Mouse (Mus musculus) myocyte (in vitro differentiated cells): Measurements from ENCODE around the gene Hmgcl. TPM values are rescaled to one million over a fixed set of nuclear protein-coding genes. Genes with fewer than 3 reads are reported as not detected.

Experiments
- H3K27me3 ChIP-seq: one replicate; pipeline ENCODE4 v1.6.1; 2011; ENCODE audit not compliant: control insufficient read depth, insufficient read depth, insufficient read length
- H3K36me3 ChIP-seq: one replicate; pipeline ENCODE4 v1.6.1; 2011; ENCODE audit not compliant: control insufficient read depth, insufficient read depth
- H3K4me2 ChIP-seq: one replicate; pipeline ENCODE4 v1.6.1; 2011; ENCODE audit warnings: low read depth, control low read depth
- H3K4me3 ChIP-seq: one replicate; pipeline ENCODE4 v1.5.1; 2011; ENCODE audit warnings: mild to moderate bottlenecking, control low read depth, moderate library complexity
- H3K79me2 ChIP-seq: one replicate; pipeline ENCODE4 v1.6.1; 2011; ENCODE audit not compliant: control insufficient read depth, insufficient read depth
- H3ac ChIP-seq: one replicate; pipeline ENCODE4 v1.6.1; 2011; ENCODE audit not compliant: control insufficient read depth, insufficient read length
- CEBPB ChIP-seq: IDR thresholded peaks from 2 replicates; pipeline ENCODE4 v1.6.1; 2011; ENCODE audit warnings: mild to moderate bottlenecking, moderate library complexity; ENCODE audit not compliant: poor library complexity, insufficient read depth, severe bottlenecking
- E2F4 ChIP-seq: IDR thresholded peaks from one replicate; pipeline ENCODE4 v1.6.1; 2011; ENCODE audit warnings: mild to moderate bottlenecking, control low read depth, moderate library complexity; ENCODE audit not compliant: insufficient read depth
- MAX ChIP-seq: IDR thresholded peaks from one replicate; pipeline ENCODE4 v1.6.1; 2011; ENCODE audit warnings: low read depth, mild to moderate bottlenecking, control low read depth
- MYOD1 ChIP-seq, 3 experiments: IDR thresholded peaks; one replicate each; pipeline ENCODE4 v1.6.1; 2011; ENCODE audit warnings: control low read depth in 2 of 3, low read depth in 2 of 3, mild to moderate bottlenecking in 2 of 3, moderate library complexity in 1 of 3; ENCODE audit not compliant: insufficient read length in 2 of 3, control insufficient read depth in 1 of 3
- MYOG ChIP-seq, 3 experiments: IDR thresholded peaks; one replicate each; pipeline ENCODE4 v1.6.1; 2011; ENCODE audit warnings: control low read depth in 2 of 3, low read depth in 2 of 3, mild to moderate bottlenecking in 2 of 3; ENCODE audit not compliant: insufficient read length in 2 of 3, control insufficient read depth in 1 of 3, insufficient read depth in 1 of 3
- POLR2A ChIP-seq: IDR thresholded peaks from one replicate; pipeline ENCODE4 v1.6.1; 2011; ENCODE audit warnings: low read depth, mild to moderate bottlenecking, control low read depth, moderate library complexity; ENCODE audit not compliant: insufficient read length
- POLR2AphosphoS2 ChIP-seq: IDR thresholded peaks from one replicate; pipeline ENCODE4 v1.6.1; 2011; ENCODE audit warnings: low read depth, control low read depth; ENCODE audit not compliant: insufficient read length
- REST ChIP-seq: IDR thresholded peaks from one replicate; pipeline ENCODE4 v1.6.1; 2011; ENCODE audit warnings: mild to moderate bottlenecking, control low read depth, moderate library complexity; ENCODE audit not compliant: insufficient read depth, insufficient read length
- SRF ChIP-seq: IDR thresholded peaks from one replicate; pipeline ENCODE4 v1.6.1; 2011; ENCODE audit warnings: low read depth; ENCODE audit not compliant: control insufficient read depth, insufficient read length
- TCF12 ChIP-seq: IDR thresholded peaks from one replicate; pipeline ENCODE4 v1.6.1; 2011; ENCODE audit warnings: mild to moderate bottlenecking, control low read depth; ENCODE audit not compliant: poor library complexity, insufficient read depth, severe bottlenecking
- TCF3 ChIP-seq: IDR thresholded peaks from one replicate; pipeline ENCODE4 v1.6.1; 2011; ENCODE audit warnings: low read depth, control low read depth; ENCODE audit not compliant: insufficient read length
- USF1 ChIP-seq: IDR thresholded peaks from one replicate; pipeline ENCODE4 v1.6.1; 2011; ENCODE audit warnings: low read depth, mild to moderate bottlenecking, control low read depth, moderate library complexity
- polyA plus RNA-seq: library from polyadenylated mRNA; unstranded; fragments of >200 nt; fragmentation: generic; extraction: Trizol; gene quantifications from one replicate; pipeline ENCODE4 v1.2.1, GENCODE M21; 2012; ENCODE audit warnings: missing spikeins

Hmgcl gene
- polyA plus RNA-seq, 1 experiment, result 44.1 TPM

- H3K36me3 ChIP-seq, result peaks cover 6% of the 10 kb centered on the region
- no peak for TF ChIP-seq MYOD1 (IDR thresholded peaks at IDR 0.05; ENCODE audit: control insufficient read depth in 1 of 3, insufficient read length in 2 of 3, low read depth in 2 of 3)
- TF ChIP-seq MAX, result no peak
- TF ChIP-seq POLR2A, result no peak
- no peak for TF ChIP-seq E2F4
- TF ChIP-seq SRF, result no peak
- TF ChIP-seq USF1, result no peak
- TF ChIP-seq POLR2AphosphoS2, result no peak
- no peak for TF ChIP-seq CEBPB
- no peak for TF ChIP-seq TCF12
- no peak for TF ChIP-seq TCF3
- TF ChIP-seq REST, result no peak
- H3ac ChIP-seq, result no peak overlapping the region
Observed at GRCm38 (mm10) chr4:135929828-135930227, 16.4 kb upstream of the Hmgcl start.

DNA sequence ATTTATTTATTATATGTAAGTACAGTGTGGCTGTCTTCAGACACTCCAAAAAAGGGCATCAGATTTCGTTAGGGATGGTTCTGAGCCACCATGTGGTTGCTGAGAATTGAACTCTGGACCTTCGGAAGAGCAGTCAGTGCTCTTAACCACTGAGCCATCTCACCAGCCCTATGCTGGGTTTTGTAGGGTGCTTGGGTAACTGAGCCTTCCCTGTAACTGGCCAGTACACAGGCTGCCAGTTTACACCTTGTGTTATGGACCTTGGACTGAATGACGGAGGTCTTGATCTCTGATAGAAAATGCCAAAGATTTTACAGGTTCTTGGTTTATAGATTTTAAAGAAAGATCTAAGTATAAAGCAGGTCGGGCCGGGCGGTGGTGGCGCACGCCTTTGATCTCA is 16.0 kb upstream of the Hmgcl start:
- H3K4me3 ChIP-seq, result no peak overlapping the region
- no peak overlapping the region for H3ac ChIP-seq
- no peaks in the 10 kb centered on the region for H3K79me2 ChIP-seq
- H3K4me2 ChIP-seq, result no peak overlapping the region
- H3K27me3 ChIP-seq, result no peaks in the 10 kb centered on the region
- TF ChIP-seq SRF (no peak), E2F4 (no peak), TCF3 (no peak), MAX (no peak), USF1 (no peak)
- H3K36me3 ChIP-seq, result peaks cover 6% of the 10 kb centered on the region

More at GRCm38 (mm10) chr4:135929828-135930227, 16.4 kb upstream of the Hmgcl start:
- Histone ChIP-seq H3K27me3 (no peaks in the 10 kb centered on the region), H3K79me2 (no peaks in the 10 kb centered on the region), H3K4me2 (no peak overlapping the region), H3K4me3 (no peak overlapping the region)

DNA sequence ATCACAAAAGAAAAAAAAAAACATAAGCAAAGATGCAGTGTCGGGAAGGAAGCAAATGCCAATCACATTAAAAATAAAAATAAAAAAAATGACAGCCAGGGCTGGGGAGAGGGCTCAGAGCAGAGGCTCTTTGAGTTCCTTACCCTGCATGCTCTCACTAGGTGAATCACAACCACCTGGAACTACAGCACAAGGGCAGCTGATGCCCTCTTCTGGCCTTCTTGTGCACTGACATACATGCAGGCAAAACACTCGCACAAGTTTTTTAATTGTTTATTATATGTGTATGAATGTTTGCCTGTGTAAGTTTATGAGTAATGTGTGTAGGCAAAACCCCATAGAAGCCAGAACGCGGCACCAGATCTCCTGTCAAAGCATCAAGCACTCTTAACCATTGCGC is 14.4 kb upstream of the Hmgcl start:
- Histone ChIP-seq H3K27me3 (no peaks in the 10 kb centered on the region), H3K4me3 (no peak overlapping the region), H3K36me3 (peaks cover 9% of the 10 kb centered on the region), H3K79me2 (no peaks in the 10 kb centered on the region), H3ac (no peak overlapping the region), H3K4me2 (no peak overlapping the region)
- TF ChIP-seq USF1 (no peak), E2F4 (no peak), REST (no peak), POLR2AphosphoS2 (no peak), MYOD1 (IDR thresholded peaks at IDR 0.05; ENCODE audit: control insufficient read depth in 1 of 3, insufficient read length in 2 of 3, low read depth in 2 of 3) (no peak), MYOG (IDR thresholded peaks at IDR 0.05; ENCODE audit: control insufficient read depth in 1 of 3, insufficient read depth in 1 of 3, insufficient read length in 2 of 3, low read depth in 2 of 3) (no peak), TCF3 (no peak), POLR2A (no peak), TCF12 (no peak), SRF (no peak), CEBPB (no peak)

DNA sequence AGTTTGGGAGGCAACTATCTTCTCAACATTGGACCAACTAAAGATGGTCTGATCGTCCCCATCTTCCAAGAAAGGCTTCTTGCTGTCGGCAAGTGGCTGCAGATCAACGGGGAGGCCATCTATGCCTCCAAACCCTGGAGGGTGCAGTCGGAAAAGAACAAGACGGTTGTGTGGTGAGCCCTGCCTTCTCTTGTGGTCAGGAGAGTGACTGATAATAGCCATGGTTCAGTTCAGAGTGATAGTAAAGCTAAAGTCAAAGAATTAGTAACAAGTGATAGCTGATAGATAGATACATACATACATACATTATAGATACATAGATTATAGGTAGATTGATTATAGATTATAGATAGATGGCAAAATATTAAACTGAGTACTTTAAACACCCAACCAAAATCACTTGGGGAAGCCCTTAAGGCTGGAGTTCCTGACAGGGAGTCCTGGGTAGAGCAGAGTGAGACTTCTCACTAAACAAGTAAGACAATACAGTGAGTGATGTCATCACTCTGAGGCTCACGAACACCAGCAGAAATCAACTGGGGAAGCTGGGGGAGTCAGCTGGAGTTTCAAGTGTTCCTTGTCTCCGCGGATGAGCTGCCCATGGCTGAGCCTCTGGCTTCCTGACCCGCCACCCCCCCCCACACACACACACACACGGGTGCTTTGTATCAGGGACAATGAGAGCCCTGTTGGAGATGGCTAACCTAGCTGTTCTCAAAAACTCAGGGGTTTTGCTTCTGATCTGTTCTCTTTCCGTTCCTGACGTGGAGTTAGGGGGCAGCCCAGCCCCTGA is 11.3 kb upstream of the Hmgcl start:
- Histone ChIP-seq H3K27me3 (no peaks in the 10 kb centered on the region), H3K4me2 (no peak overlapping the region), H3ac (no peak overlapping the region), H3K36me3 (peaks cover 11% of the 10 kb centered on the region), H3K4me3 (no peak overlapping the region), H3K79me2 (no peaks in the 10 kb centered on the region)
- no peak for TF ChIP-seq MYOG (IDR thresholded peaks at IDR 0.05; ENCODE audit: control insufficient read depth in 1 of 3, insufficient read depth in 1 of 3, insufficient read length in 2 of 3, low read depth in 2 of 3)
- no peak for TF ChIP-seq MAX
- no peak for TF ChIP-seq TCF12
- no peak for TF ChIP-seq E2F4
- TF ChIP-seq USF1, result no peak
- no peak for TF ChIP-seq REST
- no peak for TF ChIP-seq POLR2A
- no peak for TF ChIP-seq MYOD1 (IDR thresholded peaks at IDR 0.05; ENCODE audit: control insufficient read depth in 1 of 3, insufficient read length in 2 of 3, low read depth in 2 of 3)
- no peak for TF ChIP-seq CEBPB
- no peak for TF ChIP-seq POLR2AphosphoS2
- no peak for TF ChIP-seq TCF3
- TF ChIP-seq SRF, result no peak

DNA sequence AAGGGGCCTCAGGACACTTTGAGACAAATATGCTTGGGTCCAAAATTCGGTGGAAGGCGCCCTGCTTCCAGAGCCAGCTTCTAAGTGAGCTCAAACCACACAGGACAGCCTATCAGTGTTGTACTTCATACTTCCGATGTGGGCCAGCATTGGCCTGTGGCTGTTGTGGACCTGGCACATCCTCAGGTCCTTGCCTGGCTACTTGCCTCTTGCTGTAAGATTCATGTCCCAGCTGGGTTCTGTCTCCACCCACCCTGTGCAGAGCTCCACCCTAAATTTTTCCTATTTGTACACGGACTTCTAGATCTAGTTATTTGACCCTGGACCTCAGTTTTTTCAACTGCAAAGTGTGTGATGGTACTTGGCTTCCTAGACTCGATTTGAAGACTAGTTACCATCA is 10.7 kb upstream of the Hmgcl start:
- no peak for TF ChIP-seq MAX
- TF ChIP-seq SRF, result no peak
- no peak for TF ChIP-seq POLR2A
- TF ChIP-seq USF1, result no peak
- TF ChIP-seq MYOD1 (IDR thresholded peaks at IDR 0.05; ENCODE audit: control insufficient read depth in 1 of 3, insufficient read length in 2 of 3, low read depth in 2 of 3), result no peak
- TF ChIP-seq MYOG (IDR thresholded peaks at IDR 0.05; ENCODE audit: control insufficient read depth in 1 of 3, insufficient read depth in 1 of 3, insufficient read length in 2 of 3, low read depth in 2 of 3), result no peak
- TF ChIP-seq TCF3, result no peak
- TF ChIP-seq POLR2AphosphoS2, result no peak
- TF ChIP-seq CEBPB, result no peak
- no peak for TF ChIP-seq REST
- TF ChIP-seq E2F4, result no peak
- TF ChIP-seq TCF12, result no peak
- no peak overlapping the region for H3K4me2 ChIP-seq
- no peaks in the 10 kb centered on the region for H3K79me2 ChIP-seq
- H3K27me3 ChIP-seq, result no peaks in the 10 kb centered on the region
- no peak overlapping the region for H3ac ChIP-seq
- H3K36me3 ChIP-seq, result peaks cover 11% of the 10 kb centered on the region
- no peak overlapping the region for H3K4me3 ChIP-seq
